Mouse (Mus musculus): ENCODE results near the gene Mmp28. TPM values are rescaled to one million over a fixed set of nuclear protein-coding genes. Genes with fewer than 3 reads are reported as not detected.

Gene Mmp28
- polyA plus RNA-seq, 2 experiments from 2014 or later: not detected

DNA sequence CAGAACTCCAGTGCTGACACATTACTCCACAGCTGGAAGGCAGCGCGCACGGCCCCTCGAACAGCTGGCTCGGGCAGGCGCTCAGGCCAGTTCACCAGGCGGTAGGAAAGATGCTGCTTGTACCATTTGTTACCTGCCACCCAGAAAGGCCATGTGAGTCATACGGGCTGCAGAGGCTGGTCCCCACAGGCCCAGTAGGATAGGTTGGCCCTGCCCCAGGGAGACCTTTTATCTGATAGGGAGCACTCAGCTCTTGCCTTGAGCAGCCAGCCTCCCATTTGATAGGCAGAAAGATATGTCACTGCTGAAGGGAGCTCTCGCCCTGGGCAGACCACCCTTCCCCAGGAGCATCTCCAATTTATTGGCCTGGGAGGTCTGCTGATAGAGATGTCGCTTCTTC is 15.3 kb downstream of the Mmp28 start:
- ATAC-seq: no peak

DNA sequence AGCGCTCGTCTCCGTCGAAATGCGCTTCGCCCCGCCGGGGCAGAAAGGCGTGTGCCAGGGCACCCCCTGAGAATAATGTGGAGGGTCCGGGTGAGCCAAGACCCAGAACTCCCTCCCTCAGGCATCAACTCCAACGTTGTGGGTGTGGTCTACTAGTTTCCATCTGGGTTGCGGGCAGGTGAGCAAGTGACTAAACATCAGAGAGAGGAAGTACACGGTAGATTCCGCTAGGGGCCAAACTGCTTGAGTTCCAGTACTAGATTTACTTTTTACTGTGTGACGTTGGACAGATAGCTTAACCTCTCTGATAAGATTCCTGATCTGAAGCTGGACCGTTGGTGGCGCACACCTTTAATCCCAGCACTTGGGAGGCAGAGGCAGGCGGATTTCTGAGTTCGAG is 17.9 kb downstream of the Mmp28 start:
- peak; percentile 25 for ATAC-seq

DNA sequence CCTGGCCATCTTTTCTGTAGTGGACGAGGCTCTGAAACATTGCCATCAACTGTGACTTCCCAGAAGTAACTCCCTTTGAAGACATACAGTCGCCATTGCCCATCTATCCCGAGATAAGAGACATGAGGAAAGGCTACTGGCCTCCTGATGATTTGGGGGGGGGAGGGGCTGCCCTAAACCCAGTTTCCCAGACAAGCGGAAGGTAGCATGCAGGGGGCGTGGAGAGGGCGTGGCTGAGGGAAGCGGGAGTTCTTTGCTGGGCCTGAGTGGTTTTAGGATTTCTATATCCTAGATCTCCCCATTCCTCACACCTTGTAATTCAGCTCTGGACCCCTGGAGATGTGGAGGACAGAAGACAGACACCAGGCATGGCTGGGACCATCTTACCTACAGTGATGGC is 19.0 kb downstream of the Mmp28 start:
- ATAC-seq: no peak

DNA sequence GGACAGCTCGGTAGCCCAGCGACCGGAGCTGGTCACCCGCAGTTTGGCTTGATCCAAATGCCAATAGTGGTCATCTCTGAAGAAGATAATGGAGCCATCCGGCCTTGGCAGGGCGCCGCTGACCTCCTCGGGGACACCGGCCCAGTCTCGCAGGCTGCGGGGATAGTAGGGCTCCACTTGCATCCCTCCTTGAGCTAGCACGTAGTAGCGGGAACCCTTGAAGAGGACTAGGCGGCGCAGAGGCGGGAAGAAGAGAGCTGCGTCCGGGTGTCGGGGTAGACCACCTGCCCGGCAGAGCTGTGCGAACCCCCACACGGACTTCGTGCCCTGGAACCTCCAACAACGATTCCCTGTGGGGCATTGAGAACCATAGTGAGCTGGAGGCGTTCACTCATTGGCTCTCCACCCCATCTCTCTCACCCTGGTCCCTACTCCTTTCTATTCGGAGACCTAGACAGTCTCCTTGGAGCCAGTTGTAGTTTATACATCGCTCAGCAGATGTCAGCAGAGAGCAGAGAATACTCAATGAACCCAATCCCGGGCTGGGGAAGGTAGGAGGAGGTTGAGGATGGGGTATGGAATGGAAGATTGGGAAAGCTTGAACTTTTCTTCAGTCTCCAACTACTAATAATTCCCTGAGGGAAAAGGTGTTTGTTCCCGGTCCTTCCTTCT is 20.1 kb downstream of the Mmp28 start:
- no peak for ATAC-seq

DNA sequence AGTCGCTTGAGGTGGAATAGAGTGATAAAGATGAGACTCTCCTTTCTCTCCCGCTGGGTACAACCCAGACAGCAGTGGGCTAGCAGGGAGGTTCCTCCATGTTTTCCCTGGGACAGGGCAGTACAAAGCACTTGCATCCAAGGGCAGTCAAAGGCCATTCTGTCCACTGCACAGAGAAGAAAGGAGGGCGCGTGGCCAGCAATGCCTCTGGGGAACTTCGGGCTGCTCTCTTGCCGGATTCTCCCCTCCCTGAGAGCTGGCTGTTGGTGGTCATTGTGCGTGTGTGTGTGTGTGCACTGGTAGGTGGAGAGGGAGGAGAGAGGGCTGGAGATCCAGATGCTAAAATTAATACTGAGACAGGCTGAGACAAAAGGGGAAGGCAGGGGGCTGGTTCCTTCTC is 21.6 kb downstream of the Mmp28 start:
- no peak for ATAC-seq

DNA sequence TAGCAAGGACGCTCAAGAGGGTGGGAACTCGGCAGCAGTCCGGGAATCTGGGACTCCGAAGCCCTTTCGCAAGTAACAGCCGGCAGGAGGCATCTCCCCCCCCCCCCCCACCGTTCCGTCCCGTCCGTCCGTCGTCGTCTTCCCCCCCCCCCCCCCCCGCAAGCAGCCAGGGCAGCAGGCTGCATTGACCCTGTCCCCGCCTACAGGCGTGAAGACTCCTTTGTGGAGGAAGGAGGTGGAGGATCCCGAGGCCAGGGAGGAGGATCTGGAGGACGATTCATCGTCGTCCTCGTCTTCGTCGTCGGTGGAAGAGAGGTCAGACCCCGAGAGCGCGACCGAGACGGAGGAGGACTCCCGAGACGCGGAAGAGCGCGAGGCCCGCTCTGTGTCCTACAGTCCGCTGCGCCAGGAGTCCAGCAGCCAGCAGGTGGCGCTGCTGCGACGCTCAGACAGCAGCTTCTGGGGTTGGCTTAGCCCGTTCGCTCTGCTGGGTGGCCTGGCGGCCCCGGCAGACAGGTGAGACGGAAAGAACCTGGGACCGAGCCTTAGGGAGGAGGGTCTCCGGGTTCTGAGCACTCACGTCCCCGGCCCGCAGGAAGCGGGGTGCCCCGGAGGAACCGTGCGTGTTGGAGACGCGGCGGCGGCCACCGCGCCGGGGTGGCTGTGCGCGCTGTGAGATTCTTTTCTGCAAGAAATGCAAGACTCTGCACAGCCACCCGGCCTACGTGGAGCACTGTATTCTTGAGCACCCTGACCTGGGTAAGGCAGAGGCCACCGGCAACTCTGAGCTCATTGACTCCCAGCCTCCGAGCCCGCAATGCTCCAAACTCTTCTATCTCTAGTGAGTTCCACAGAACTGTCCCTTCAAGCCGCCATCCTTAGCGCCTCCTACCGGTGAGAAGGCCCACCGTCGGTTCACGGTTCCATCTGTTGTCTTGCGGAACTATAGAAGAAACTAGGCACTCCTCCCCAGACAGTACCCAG is 22.5 kb downstream of the Mmp28 start:
- peak; percentile 91 for ATAC-seq

DNA sequence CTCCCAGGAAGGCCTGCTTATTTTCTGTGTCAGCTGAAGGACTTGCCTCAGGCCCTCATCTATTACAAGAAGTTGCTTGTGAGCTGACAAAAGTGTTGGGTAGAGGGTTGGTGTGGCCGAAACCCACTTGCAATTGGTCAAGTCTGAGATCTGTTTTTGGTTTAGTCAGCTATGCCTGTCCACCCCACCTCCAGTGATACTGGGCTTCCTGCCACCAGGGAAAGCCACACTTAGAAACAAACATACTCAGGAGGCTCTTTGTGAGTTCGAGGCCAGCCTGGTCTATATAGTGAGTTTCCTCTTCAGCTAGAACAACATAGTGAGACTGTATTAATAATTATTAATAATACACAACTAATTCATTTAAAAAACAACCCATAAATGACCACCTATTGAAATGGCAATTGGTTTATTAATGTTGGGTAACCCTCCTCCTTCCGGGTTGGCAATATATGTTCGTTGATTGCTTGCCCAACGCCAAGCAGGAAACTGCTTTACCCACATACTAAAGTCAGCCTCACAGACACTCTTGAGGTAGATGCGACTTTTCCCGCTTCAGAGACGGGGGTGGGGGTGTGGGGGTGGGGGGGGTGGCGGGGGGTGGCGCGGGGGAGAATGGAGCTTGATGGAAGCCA is 23.3 kb downstream of the Mmp28 start:
- no peak for ATAC-seq

DNA sequence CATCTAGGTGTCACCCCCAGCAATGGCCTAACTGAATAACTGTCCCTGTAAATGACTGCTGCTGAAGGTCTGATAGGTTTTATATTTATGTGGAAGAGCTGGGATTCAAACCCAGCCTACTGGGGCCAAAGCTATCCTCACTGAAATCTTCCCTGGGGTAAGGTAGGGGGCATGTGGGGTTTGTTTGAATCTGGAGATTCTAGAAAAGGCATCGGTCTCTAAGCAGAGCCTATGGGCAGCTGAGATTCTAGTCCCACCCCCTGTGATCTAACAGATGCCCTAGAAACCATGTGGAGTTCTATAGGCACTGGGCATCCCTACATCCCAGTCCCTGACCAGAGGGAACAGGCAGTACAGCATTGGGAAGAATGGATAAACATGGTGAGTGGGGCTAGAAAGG is 25.5 kb downstream of the Mmp28 start, which contains the start of gene 1700020L24Rik:
TSS of gene 1700020L24Rik (plus strand) at position 301 of the 400 bp plus-strand sequence.
- ATAC-seq: no peak

DNA sequence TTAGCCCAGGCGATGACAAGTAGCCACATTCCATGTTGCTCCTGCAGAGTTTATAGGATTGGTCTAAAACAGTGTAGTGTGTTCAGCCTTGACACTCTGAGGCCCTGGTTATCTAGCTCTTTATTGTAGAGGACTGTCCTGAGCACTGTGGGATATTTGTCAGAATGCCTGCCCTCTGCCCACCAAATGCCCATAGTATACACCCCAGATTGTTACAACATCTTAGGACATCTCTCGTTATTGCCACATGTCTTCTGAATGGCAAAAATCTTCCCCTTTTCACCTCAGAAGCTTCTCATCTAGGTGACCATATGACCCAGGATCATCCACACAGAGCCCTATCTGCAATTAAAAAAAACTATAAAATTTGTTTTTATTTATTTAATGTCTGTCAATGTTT is 30.3 kb downstream of the Mmp28 start:
- no peak for ATAC-seq

DNA sequence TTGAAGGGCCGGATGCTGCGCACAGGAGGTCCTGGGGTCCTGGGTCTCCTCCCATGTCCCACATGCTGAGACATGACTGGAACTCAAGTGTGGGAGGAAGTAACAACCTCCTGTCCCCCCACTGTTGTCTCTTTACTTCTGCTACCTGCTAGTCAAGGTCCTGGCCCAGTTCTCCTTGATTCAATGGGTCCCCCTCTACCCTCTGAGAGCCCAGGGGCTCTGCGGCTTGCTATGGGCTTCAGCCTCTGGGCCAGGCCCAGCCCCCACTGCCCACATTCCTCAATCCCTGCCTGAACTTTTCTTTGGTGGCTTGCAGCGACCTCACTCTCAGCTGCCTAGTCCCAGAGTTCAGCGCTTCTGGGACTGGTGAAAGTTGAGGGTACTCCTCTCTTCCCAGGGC is 33.5 kb downstream of the Mmp28 start, which contains the start of gene Gas2l2:
TSS of gene Gas2l2 (minus strand) at position 101 of the 400 bp plus-strand sequence.
- ATAC-seq: no peak

DNA sequence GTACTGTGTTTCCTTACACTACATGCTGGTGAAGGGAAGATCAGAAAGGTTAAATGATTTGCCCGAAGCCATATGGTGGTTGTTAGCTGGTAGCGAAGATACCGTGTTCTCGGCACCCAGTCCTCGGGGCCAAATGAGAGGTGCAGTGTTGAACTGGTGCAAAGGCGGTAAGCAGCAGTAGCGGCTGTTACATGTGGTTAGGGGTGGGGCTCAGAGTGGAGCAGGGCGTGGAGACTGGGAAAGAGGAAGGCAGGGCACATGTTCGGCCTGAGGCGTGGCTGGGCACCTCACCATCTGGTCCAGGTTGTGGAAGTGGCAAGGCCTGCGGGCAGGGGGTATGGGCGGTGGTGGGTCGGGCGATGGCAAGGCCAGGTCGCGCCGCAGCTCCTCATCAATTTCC is 35.9 kb downstream of the Mmp28 start:
- no peak for ATAC-seq

DNA sequence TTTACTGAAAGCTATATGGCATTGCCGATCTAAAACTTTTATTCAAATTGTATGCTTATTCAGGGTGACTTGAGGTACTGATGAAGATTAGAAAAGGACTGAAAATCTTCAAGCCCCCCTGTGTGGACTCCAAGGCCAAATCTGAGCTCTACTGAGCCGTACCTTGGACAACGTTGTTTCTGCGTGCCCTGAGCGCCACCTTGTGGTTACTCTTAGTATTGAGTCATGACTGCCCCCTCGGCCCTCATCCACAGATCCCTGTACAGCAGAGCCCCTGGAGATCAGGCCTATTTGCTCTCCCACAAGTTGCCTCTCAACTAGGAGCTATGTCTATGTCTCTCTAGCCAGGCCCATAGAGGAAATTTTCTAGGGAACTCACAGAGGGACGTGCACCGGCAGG is 38.2 kb downstream of the Mmp28 start:
- ATAC-seq: no peak

DNA sequence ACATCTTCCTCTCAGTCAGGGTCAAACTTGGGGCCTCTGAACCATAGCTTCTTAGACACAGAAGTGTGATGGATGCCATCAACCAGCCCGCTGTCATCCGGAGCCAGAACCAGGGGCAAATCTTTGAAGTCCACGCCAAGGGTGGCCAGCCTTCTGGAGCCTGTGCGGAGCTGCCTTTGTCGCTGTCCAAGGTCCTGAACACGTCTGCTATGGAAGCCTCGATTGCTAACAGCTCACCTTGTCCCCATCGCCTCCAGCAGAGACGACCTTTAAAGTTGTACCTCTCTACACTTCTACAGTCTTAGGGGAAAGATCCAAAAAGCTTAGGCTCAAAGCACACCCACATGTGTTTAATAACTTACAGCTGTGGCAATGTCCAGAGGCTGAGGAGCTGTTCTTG is 41.6 kb downstream of the Mmp28 start:
- ATAC-seq: no peak

DNA sequence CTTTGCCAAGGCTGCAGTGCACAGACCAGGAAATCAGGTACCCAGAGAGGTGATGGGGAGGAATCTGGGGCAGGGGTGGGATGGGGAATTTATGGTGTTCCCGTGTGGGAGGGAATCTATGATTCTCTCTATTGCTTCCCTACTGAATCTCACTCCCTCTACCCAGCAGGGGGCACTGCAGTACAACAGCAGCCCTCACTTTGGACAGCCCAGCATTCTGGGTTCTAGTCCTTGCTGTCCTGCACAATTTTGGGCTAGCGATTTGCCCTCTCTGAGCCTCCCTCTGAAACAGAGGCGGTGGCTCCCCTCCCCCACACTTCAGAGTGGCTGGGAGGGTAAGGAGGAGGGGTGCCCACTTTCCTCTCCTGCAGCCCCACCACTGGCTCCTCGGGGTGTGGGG is 42.5 kb downstream of the Mmp28 start:
- no peak for ATAC-seq

DNA sequence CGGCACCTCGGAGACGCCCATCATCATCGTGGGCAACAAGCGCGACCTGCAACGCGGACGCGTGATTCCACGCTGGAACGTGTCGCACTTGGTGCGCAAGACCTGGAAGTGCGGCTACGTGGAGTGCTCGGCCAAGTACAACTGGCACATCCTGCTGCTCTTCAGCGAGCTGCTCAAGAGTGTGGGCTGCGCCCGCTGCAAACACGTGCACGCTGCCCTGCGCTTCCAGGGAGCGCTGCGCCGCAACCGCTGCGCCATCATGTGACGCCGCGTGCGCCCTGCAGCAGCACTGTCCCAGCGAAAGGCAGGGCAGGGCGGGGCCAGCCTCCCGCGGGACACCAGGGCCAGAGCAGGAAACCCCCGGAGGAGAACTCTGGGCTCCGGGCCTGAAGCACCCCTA is 44.3 kb downstream of the Mmp28 start:
- ATAC-seq: no peak

DNA sequence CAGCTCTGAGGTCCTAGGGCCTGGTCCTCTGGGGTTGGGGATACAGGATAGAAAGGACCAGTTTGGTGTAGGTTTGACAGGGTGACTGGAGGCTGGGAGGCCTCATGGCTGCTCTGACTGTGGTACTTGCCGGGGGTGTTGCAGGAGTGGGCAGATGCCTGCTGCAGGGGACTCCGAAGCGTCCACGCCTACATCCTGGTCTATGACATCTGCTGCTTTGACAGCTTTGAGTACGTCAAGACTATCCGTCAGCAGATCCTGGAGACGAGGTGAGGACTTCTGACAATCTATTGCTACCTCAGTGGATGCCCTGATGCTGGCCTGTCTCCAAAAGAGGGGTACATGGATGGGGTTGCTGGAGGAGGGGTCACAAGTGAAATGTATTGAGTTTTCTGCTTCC is 45.2 kb downstream of the Mmp28 start:
- no peak for ATAC-seq

DNA sequence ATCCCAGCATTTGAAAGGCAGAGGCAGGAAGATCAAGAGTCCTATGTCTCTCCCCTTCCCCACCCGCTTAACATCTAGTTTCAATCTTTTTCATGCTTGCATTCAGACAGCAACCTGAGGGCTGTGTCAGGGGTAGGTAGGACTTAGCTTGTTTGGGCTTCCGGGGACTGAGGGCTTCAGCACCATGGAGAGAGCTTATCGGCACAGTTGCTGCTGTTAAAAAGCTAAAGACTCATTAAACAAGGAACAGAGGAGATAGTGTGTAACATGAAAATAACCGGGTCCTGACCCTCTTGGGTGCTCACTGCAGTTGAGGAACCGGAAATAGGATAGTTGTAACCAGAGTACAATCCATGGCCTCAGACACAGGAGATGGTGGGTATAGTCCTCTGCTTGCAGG is 45.8 kb downstream of the Mmp28 start:
- ATAC-seq: no peak

DNA sequence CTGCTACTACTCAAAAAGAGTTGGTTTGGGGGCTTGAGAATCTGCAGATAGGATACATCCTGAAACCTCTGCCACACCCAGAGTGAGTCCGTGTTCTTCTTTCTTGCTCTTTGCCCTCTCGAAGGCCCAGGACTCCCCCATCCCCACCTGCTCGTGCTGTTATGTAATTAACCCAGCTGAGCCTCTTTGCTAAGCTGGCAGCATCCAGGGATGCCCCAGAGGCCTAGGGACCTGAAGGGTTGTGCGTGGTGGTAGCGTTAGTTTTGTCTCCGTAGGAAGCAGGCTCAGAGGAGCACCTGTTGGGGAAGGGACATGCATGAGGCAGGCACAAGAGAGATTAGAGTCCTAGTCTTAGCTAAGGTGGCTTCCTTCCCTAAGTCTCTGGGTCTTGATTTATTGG is 52.4 kb downstream of the Mmp28 start:
- no peak for ATAC-seq

DNA sequence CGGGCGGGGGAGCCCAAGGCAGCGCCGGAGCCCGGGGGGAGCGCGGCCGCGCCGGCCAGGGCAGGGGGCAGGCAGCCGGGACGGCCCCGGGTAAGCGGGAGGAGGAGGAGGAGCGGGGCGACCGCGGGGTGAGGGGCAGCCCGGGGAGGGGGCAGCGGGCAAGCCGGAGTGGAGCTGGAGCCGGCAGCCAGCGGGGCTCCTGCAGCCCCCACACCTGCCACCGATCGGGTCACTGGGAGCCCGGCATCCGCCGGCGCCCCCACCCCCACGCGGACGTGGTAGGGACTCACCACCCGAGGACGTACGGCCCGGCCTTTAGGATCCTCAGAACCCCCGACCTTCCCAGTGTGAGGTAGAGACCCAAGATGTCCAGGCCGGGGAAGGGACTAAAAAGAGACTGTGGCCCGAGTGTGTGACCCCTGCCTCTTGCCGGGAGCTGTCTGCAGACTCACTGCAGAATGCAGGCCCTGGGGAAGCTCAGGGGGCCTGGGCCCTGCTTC is 53.0 kb downstream of the Mmp28 start:
- ATAC-seq: no peak

DNA sequence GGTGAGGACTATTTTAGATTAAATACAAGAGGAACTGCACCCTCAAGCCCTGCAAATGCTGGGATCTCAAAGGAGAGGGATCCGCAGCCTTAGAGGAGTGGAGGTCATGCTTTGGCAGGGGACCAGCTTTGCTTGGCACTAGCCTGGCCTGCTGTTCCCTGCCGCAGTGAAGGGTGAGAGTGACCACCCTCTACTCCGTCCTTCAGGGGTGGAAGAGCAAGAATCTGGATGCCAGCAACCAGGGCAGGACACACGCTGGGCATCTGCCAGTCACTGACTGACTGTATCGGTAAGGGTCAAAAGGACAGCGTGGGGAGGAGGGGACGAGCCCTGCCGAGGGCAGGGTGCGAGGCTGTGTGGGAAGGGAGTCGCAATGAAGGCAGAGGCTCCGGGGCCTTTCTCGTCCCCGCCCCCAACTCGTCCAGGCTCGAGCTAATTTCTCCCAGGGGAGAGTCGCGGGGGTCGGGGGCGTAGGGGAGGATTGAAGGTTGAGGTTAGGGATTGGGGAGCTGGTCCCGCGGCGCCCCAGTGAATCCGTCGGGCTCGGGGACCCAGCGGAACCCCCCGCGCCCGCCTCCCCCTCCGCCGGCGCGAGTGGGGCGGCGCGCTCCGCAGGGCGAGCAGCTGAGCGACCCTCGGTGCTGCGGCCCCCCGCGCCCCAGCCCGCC is 53.6 kb downstream of the Mmp28 start, which contains the start of gene Rasl10b:
TSS of gene Rasl10b (plus strand) at position 51 of the 668 bp plus-strand sequence.
- ATAC-seq: no peak

DNA sequence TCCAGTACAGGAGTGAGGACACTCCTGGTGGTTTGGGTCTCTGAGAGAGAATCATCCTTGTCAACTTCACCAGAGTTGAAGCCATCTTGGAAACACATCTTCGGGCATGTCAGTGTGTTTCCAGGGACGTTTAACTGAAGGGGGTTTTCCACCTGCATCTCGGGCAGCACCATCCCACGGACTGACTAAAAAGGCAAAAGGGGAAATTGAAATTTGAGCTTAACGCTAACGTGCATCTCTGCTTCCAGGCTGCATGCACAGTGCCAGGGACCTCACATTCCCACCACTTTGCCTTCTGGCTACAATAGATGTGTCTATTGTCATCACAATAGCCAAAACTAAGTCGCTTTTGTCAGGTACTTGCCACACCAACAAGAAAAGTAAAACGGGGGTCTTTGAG is 54.6 kb downstream of the Mmp28 start:
- no peak for ATAC-seq

DNA sequence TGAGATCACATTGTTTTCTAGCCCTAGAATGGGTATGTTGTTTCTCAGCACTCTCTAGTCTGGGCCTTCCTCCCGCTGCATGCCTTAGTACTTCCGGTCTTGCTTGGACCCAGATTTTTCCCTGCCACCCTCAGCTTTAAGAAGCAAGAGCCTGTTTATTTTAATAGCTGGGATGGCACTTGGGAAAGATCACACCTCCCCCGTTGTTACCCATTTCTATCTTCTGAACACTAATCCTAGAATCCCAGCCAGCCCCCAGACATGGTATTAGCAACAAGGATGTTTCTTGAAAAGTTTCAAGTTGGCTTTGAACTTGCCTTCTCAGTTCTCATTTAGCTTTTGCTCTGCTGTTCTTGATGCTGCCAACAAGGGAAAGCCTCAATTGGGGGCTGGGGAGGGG is 56.5 kb downstream of the Mmp28 start:
- no peak for ATAC-seq

DNA sequence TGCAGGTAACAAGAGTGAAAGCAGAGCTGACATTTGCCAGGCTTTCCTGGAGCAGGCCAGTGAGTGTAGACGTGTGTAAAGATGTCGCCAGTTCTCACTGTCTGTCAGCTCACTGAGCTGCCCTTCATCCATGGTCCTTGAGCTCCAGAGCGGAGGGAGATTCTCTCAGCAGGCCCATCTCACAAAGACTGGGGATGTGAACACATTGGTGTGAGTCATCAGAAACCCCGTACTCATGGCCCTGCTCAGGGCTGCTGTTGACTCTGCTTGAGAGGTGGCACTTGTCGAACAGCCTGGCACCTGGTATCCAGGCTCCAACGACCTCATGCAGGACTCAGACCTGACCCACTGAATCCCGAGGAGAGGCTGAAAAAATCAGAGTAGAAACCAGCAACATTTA is 59.1 kb downstream of the Mmp28 start:
- ATAC-seq: no peak

Data from CD4-positive, CD25-positive, alpha-beta regulatory T cell, adult 4 months (primary cell).